Mouse (Mus musculus): Measurements from ENCODE around the gene Sf3b3. TPM values are rescaled to one million over a fixed set of nuclear protein-coding genes. Genes with fewer than 3 reads are reported as not detected.

The Sf3b3 gene
- polyA plus RNA-seq, 1 experiment = 91.8 TPM

DNA sequence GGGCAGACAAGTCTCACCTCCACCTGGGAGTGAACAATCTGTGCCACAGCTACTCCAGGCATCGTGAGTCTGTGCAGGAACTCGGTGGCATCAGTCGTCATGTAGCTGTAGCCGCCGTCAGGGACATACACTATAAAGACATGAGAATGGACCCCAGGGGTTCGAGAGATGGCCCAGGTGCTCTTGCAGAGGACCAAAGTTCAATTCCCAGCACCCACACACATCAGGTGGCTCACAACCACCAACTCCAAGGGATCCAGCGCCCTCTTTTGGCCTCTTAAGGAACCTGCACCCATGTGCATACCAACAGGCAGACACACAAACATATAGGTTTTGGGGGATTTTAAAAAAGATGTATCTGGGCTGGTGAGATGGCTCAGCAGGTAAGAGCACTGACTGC, 45.5 kb upstream of the Sf3b3 start:
- TF ChIP-seq CTCF (IDR thresholded peaks at IDR 0.05; ENCODE audit: control insufficient read depth, insufficient read depth, insufficient read length) (no peak), CEBPB (IDR thresholded peaks at IDR 0.05; ENCODE audit: low read depth) (no peak), MAX (IDR thresholded peaks at IDR 0.05) (no peak), FOSL1 (IDR thresholded peaks at IDR 0.05; ENCODE audit: insufficient read depth, low read length, poor library complexity, severe bottlenecking) (no peak), USF1 (IDR thresholded peaks at IDR 0.05; ENCODE audit: low read depth) (no peak), MYOD1 (IDR thresholded peaks at IDR 0.05; ENCODE audit: control insufficient read depth, insufficient read length, low read depth) (no peak), MYOG (IDR thresholded peaks at IDR 0.05; ENCODE audit: control insufficient read depth, extremely low read depth, insufficient read length) (no peak)
- H3K36me3 ChIP-seq (ENCODE audit: control insufficient read depth, insufficient read depth) = no peaks in the 10 kb centered on the region
- no peak overlapping the region for H3ac ChIP-seq (ENCODE audit: control insufficient read depth, insufficient read length, low read depth)
- no peaks in the 10 kb centered on the region for H3K27me3 ChIP-seq (ENCODE audit: control insufficient read depth, insufficient read depth, insufficient read length)
- no peaks in the 10 kb centered on the region for H3K79me3 ChIP-seq (ENCODE audit: low read depth)
- H3K4me3 ChIP-seq (ENCODE audit: insufficient read depth, poor library complexity, severe bottlenecking) = no peak overlapping the region
- no peaks in the 10 kb centered on the region for H3K79me2 ChIP-seq (ENCODE audit: control insufficient read depth, insufficient read depth)

DNA sequence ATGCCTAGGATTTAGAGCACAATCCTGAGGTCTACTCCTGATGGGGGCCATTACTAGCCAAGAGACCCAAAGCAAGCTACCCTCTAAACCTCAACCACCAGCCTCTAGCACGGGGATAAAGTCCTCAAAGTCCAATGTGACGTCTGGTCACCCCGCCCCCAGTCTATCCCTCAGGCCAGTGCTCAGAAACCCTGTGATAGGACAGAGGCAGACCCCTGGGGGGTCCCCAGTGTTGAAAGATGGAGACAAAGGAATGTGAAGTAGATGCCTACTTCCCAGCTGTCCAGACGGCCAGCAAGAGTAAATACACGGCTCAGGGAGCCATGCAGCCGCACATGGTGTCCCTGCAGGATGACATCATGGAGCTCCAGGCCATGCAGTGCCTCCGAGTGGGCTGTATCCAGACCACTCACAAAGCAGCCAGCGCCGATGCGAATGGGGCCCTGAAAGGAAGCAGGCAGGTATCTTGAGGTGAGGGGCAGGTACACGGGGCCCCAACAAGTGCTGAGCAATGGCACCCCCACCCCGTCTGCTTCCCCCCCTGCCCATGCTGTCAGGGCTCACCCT, 43.4 kb upstream of the Sf3b3 start:
- no peak for TF ChIP-seq CEBPB (IDR thresholded peaks at IDR 0.05; ENCODE audit: low read depth)
- no peak for TF ChIP-seq USF1 (IDR thresholded peaks at IDR 0.05; ENCODE audit: low read depth)
- TF ChIP-seq MAX (IDR thresholded peaks at IDR 0.05) = no peak
- no peak for TF ChIP-seq MYOD1 (IDR thresholded peaks at IDR 0.05; ENCODE audit: control insufficient read depth, insufficient read length, low read depth)
- no peak for TF ChIP-seq CTCF (IDR thresholded peaks at IDR 0.05; ENCODE audit: control insufficient read depth, insufficient read depth, insufficient read length)
- TF ChIP-seq MYOG (IDR thresholded peaks at IDR 0.05; ENCODE audit: control insufficient read depth, extremely low read depth, insufficient read length) = no peak
- TF ChIP-seq FOSL1 (IDR thresholded peaks at IDR 0.05; ENCODE audit: insufficient read depth, low read length, poor library complexity, severe bottlenecking) = no peak
- no peaks in the 10 kb centered on the region for H3K79me3 ChIP-seq (ENCODE audit: low read depth)
- H3K4me3 ChIP-seq (ENCODE audit: insufficient read depth, poor library complexity, severe bottlenecking) = no peak overlapping the region
- H3K27me3 ChIP-seq (ENCODE audit: control insufficient read depth, insufficient read depth, insufficient read length) = no peaks in the 10 kb centered on the region
- H3K36me3 ChIP-seq (ENCODE audit: control insufficient read depth, insufficient read depth) = peaks cover 6% of the 10 kb centered on the region
- H3K79me2 ChIP-seq (ENCODE audit: control insufficient read depth, insufficient read depth) = no peaks in the 10 kb centered on the region
- no peak overlapping the region for H3ac ChIP-seq (ENCODE audit: control insufficient read depth, insufficient read length, low read depth)

DNA sequence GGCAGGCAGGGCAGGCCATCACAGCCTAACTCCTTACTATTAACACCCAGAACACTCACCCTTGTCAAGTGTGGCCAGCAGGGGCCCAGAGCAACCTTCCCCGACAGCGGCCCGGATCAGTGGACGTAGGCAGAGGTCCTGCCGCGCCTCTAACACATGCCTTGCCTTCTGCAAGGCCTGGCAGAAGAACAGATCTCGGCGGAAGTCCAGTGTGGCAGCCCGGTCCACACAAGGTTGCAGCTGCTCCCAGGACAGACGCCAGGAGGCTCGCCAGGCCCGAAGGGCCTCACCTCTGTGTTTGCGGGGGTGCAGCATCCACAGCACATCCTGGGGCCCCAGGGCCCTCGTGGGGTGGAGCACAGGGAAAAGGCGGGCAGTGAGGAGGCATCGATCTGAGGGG, 42.3 kb upstream of the Sf3b3 start:
- Histone ChIP-seq H3K79me2 (ENCODE audit: control insufficient read depth, insufficient read depth) (no peaks in the 10 kb centered on the region), H3K79me3 (ENCODE audit: low read depth) (no peaks in the 10 kb centered on the region), H3K4me3 (ENCODE audit: insufficient read depth, poor library complexity, severe bottlenecking) (no peak overlapping the region), H3ac (ENCODE audit: control insufficient read depth, insufficient read length, low read depth) (no peak overlapping the region), H3K36me3 (ENCODE audit: control insufficient read depth, insufficient read depth) (peaks cover 6% of the 10 kb centered on the region), H3K27me3 (ENCODE audit: control insufficient read depth, insufficient read depth, insufficient read length) (no peaks in the 10 kb centered on the region)
- no peak for TF ChIP-seq MYOG (IDR thresholded peaks at IDR 0.05; ENCODE audit: control insufficient read depth, extremely low read depth, insufficient read length)
- no peak for TF ChIP-seq MAX (IDR thresholded peaks at IDR 0.05)
- TF ChIP-seq USF1 (IDR thresholded peaks at IDR 0.05; ENCODE audit: low read depth) = no peak
- TF ChIP-seq MYOD1 (IDR thresholded peaks at IDR 0.05; ENCODE audit: control insufficient read depth, insufficient read length, low read depth) = no peak
- TF ChIP-seq CEBPB (IDR thresholded peaks at IDR 0.05; ENCODE audit: low read depth) = no peak
- no peak for TF ChIP-seq FOSL1 (IDR thresholded peaks at IDR 0.05; ENCODE audit: insufficient read depth, low read length, poor library complexity, severe bottlenecking)
- no peak for TF ChIP-seq CTCF (IDR thresholded peaks at IDR 0.05; ENCODE audit: control insufficient read depth, insufficient read depth, insufficient read length)

DNA sequence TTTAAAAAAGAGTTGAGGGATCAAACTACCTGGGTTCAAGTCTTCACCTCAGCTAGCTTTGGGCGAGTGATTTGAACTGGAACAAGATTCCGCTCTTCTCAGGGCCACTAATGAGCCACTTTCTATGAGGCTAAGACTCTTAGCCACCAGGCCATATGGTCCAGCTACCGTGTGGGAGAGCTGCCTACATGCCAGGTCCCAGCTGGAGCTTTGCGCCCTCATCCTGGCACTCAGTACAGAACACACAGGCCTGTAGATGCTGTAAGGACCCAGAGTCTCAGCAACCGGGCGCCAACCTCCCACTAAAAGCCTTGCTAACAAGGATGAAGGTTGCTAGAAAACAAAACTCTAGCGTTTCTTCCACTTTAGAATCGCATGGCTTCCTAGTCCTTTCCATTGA, 41.9 kb upstream of the Sf3b3 start:
- no peak for TF ChIP-seq MYOD1 (IDR thresholded peaks at IDR 0.05; ENCODE audit: control insufficient read depth, insufficient read length, low read depth)
- Histone ChIP-seq H3K36me3 (ENCODE audit: control insufficient read depth, insufficient read depth) (peaks cover 9% of the 10 kb centered on the region), H3K79me2 (ENCODE audit: control insufficient read depth, insufficient read depth) (no peaks in the 10 kb centered on the region), H3K27me3 (ENCODE audit: control insufficient read depth, insufficient read depth, insufficient read length) (no peaks in the 10 kb centered on the region), H3ac (ENCODE audit: control insufficient read depth, insufficient read length, low read depth) (no peak overlapping the region), H3K79me3 (ENCODE audit: low read depth) (no peaks in the 10 kb centered on the region), H3K4me3 (ENCODE audit: insufficient read depth, poor library complexity, severe bottlenecking) (no peak overlapping the region)

DNA sequence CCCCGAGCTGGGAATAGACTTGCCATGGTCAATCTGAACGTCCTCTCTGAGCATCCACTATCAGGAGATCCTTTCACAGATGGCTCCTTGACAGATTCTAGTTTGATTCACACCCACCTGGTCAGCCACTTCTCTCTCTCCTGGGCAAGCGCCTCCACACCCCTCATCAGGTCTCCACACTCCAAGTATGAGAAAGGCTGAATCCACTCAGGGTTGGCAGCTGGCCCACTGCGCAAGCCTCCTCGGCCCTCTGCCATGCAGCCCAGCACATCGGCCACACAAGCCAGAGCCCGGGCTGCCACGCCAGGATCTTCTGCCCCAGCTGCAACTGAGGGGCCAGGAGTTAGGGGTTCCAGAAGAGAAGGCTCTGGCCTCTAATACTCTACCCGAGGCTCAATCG, 41.0 kb upstream of the Sf3b3 start:
- H3K36me3 ChIP-seq (ENCODE audit: control insufficient read depth, insufficient read depth) = peaks cover 16% of the 10 kb centered on the region
- TF ChIP-seq USF1 (IDR thresholded peaks at IDR 0.05; ENCODE audit: low read depth) (no peak), CTCF (IDR thresholded peaks at IDR 0.05; ENCODE audit: control insufficient read depth, insufficient read depth, insufficient read length) (no peak), MAX (IDR thresholded peaks at IDR 0.05) (no peak), CEBPB (IDR thresholded peaks at IDR 0.05; ENCODE audit: low read depth) (no peak), MYOD1 (IDR thresholded peaks at IDR 0.05; ENCODE audit: control insufficient read depth, insufficient read length, low read depth) (no peak), MYOG (IDR thresholded peaks at IDR 0.05; ENCODE audit: control insufficient read depth, extremely low read depth, insufficient read length) (no peak)
- H3K4me3 ChIP-seq (ENCODE audit: insufficient read depth, poor library complexity, severe bottlenecking) = no peak overlapping the region

DNA sequence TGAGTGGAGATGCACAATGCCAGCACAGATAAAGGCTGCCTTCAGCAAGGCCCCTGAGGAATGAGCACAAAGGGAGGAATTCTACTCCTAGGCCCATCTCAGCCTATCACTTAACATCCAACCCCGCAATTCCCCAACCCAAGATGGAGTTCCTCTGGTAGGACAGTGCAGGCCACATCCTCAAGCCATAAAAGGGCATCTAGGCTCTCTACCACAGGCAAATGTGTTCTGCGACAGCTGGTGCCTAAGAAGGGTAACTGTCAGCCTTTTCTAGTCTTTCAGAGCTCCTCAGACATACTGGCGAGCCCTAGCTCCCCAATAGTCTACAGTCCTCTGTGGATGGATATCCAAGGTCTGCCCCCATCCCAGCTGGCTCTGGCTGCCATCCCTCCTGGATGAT, 40.0 kb upstream of the Sf3b3 start:
- Histone ChIP-seq H3K27me3 (ENCODE audit: control insufficient read depth, insufficient read depth, insufficient read length) (no peaks in the 10 kb centered on the region), H3ac (ENCODE audit: control insufficient read depth, insufficient read length, low read depth) (no peak overlapping the region), H3K36me3 (ENCODE audit: control insufficient read depth, insufficient read depth) (peaks cover 24% of the 10 kb centered on the region), H3K79me2 (ENCODE audit: control insufficient read depth, insufficient read depth) (no peaks in the 10 kb centered on the region), H3K79me3 (ENCODE audit: low read depth) (no peaks in the 10 kb centered on the region), H3K4me3 (ENCODE audit: insufficient read depth, poor library complexity, severe bottlenecking) (no peak overlapping the region)
- TF ChIP-seq MAX (IDR thresholded peaks at IDR 0.05) (no peak), FOSL1 (IDR thresholded peaks at IDR 0.05; ENCODE audit: insufficient read depth, low read length, poor library complexity, severe bottlenecking) (no peak), USF1 (IDR thresholded peaks at IDR 0.05; ENCODE audit: low read depth) (no peak), CEBPB (IDR thresholded peaks at IDR 0.05; ENCODE audit: low read depth) (no peak), CTCF (IDR thresholded peaks at IDR 0.05; ENCODE audit: control insufficient read depth, insufficient read depth, insufficient read length) (no peak), MYOG (IDR thresholded peaks at IDR 0.05; ENCODE audit: control insufficient read depth, extremely low read depth, insufficient read length) (no peak), MYOD1 (IDR thresholded peaks at IDR 0.05; ENCODE audit: control insufficient read depth, insufficient read length, low read depth) (no peak)

More for the DNA sequence above, 41.0 kb upstream of the Sf3b3 start:
- Histone ChIP-seq H3K79me3 (ENCODE audit: low read depth) (no peaks in the 10 kb centered on the region), H3K79me2 (ENCODE audit: control insufficient read depth, insufficient read depth) (no peaks in the 10 kb centered on the region), H3ac (ENCODE audit: control insufficient read depth, insufficient read length, low read depth) (no peak overlapping the region), H3K27me3 (ENCODE audit: control insufficient read depth, insufficient read depth, insufficient read length) (no peaks in the 10 kb centered on the region)
